Mouse (Mus musculus): ENCODE measurements around the gene Ntrk2. TPM values are rescaled to one million over a fixed set of nuclear protein-coding genes. Genes with fewer than 3 reads are reported as not detected.
"Not testable (repeated sequence)": the region's sequence is repeated elsewhere in the genome, so short reads cannot be mapped to it uniquely, and the experiment has no call there.

Gene Ntrk2
- total and polyA plus RNA-seq, 2 experiments from 2014 or later, result 0.92 to 2.9 TPM

GRCm38 (mm10) chr13:59095811-59096391 is 289.5 kb downstream of the Ntrk2 start:
- no peaks in the 10 kb centered on the region for H3K9me3 ChIP-seq (replicated peaks; ENCODE audit: control insufficient read depth, low read length)
- WGBS, result 46% methylated on average over 10 of the region's 10 CpGs
- DNase-seq (ENCODE audit: low spot score), result no peak
- H3K4me2 ChIP-seq (ENCODE audit: low read depth, low read length), result no peak overlapping the region
- H3K27me3 ChIP-seq (ENCODE audit: control insufficient read depth, insufficient read depth, low read length), result no peaks in the 10 kb centered on the region
- no peaks in the 10 kb centered on the region for H3K36me3 ChIP-seq (replicated peaks; ENCODE audit: control insufficient read depth, insufficient read depth, low read length)
- no peaks in the 10 kb centered on the region for H3K4me1 ChIP-seq (ENCODE audit: control insufficient read depth, insufficient read depth)
- no peak overlapping the region for H3K4me3 ChIP-seq (ENCODE audit: low read depth, low read length)
- H3K9ac ChIP-seq (replicated peaks; ENCODE audit: low read depth, low read length), result no peak overlapping the region
- no peak overlapping the region for H3K27ac ChIP-seq (ENCODE audit: low read depth)
- no peak for TF ChIP-seq EP300 (IDR thresholded peaks at IDR 0.05; ENCODE audit: low read depth)
- TF ChIP-seq CTCF (IDR thresholded peaks at IDR 0.05; ENCODE audit: low read depth), result no peak
- no peak for ATAC-seq (ENCODE audit: insufficient read depth, low read depth)

- no peak for TF ChIP-seq CTCF (IDR thresholded peaks at IDR 0.05; ENCODE audit: low read depth)
- no peak for TF ChIP-seq EP300 (IDR thresholded peaks at IDR 0.05; ENCODE audit: low read depth)
- Histone ChIP-seq H3K4me3 (ENCODE audit: low read depth, low read length) (no peak overlapping the region), H3K27me3 (ENCODE audit: control insufficient read depth, insufficient read depth, low read length) (no peaks in the 10 kb centered on the region), H3K4me1 (ENCODE audit: control insufficient read depth, insufficient read depth) (no peaks in the 10 kb centered on the region), H3K4me2 (ENCODE audit: low read depth, low read length) (no peak overlapping the region), H3K9ac (replicated peaks; ENCODE audit: low read depth, low read length) (no peak overlapping the region), H3K27ac (ENCODE audit: low read depth) (no peak overlapping the region), H3K9me3 (replicated peaks; ENCODE audit: control insufficient read depth, low read length) (no peaks in the 10 kb centered on the region), H3K36me3 (replicated peaks; ENCODE audit: control insufficient read depth, insufficient read depth, low read length) (no peaks in the 10 kb centered on the region)
- ATAC-seq (ENCODE audit: insufficient read depth, low read depth) (no peak), DNase-seq (ENCODE audit: low spot score) (no peak)
- 36% methylated on average over 10 of the region's 10 CpGs for WGBS
Measured at GRCm38 (mm10) chr13:59100086-59100485, 293.7 kb downstream of the Ntrk2 start.

GRCm38 (mm10) chr13:59107791-59108190 is 301.4 kb downstream of the Ntrk2 start:
- H3K4me1 ChIP-seq (ENCODE audit: control insufficient read depth, insufficient read depth); H3K27me3 ChIP-seq (ENCODE audit: control insufficient read depth, insufficient read depth, low read length); DNase-seq (ENCODE audit: low spot score); H3K4me3 ChIP-seq (ENCODE audit: low read depth, low read length); ATAC-seq (ENCODE audit: insufficient read depth, low read depth); H3K9me3 ChIP-seq (replicated peaks; ENCODE audit: control insufficient read depth, low read length); H3K27ac ChIP-seq (ENCODE audit: low read depth); H3K36me3 ChIP-seq (replicated peaks; ENCODE audit: control insufficient read depth, insufficient read depth, low read length); H3K9ac ChIP-seq (replicated peaks; ENCODE audit: low read depth, low read length); H3K4me2 ChIP-seq (ENCODE audit: low read depth, low read length): not testable (repeated sequence)
- WGBS, result 79% methylated on average over 10 of the region's 10 CpGs

GRCm38 (mm10) chr13:59110107-59110506 is 303.7 kb downstream of the Ntrk2 start:
- Histone ChIP-seq H3K4me1 (ENCODE audit: control insufficient read depth, insufficient read depth) (no peaks in the 10 kb centered on the region), H3K27me3 (ENCODE audit: control insufficient read depth, insufficient read depth, low read length) (no peaks in the 10 kb centered on the region), H3K4me2 (ENCODE audit: low read depth, low read length) (no peak overlapping the region), H3K9ac (replicated peaks; ENCODE audit: low read depth, low read length) (no peak overlapping the region), H3K9me3 (replicated peaks; ENCODE audit: control insufficient read depth, low read length) (0 out of 2 replicates have a peak, but pooled peaks cover 5% of the 10 kb centered on the region), H3K27ac (ENCODE audit: low read depth) (no peak overlapping the region), H3K36me3 (replicated peaks; ENCODE audit: control insufficient read depth, insufficient read depth, low read length) (no peaks in the 10 kb centered on the region), H3K4me3 (ENCODE audit: low read depth, low read length) (no peak overlapping the region)
- DNase-seq (ENCODE audit: low spot score) (no peak), ATAC-seq (ENCODE audit: insufficient read depth, low read depth) (no peak)
- TF ChIP-seq EP300 (IDR thresholded peaks at IDR 0.05; ENCODE audit: low read depth) (no peak), CTCF (IDR thresholded peaks at IDR 0.05; ENCODE audit: low read depth) (no peak)
- WGBS, result 87% methylated on average over 5 of the region's 5 CpGs

GRCm38 (mm10) chr13:59114684-59115083 is 308.3 kb downstream of the Ntrk2 start:
- DNase-seq (ENCODE audit: low spot score), result no peak
- Histone ChIP-seq H3K9me3 (replicated peaks; ENCODE audit: control insufficient read depth, low read length) (0 out of 2 replicates have a peak, but pooled peaks cover 5% of the 10 kb centered on the region), H3K27me3 (ENCODE audit: control insufficient read depth, insufficient read depth, low read length) (no peaks in the 10 kb centered on the region), H3K9ac (replicated peaks; ENCODE audit: low read depth, low read length) (no peak overlapping the region), H3K4me1 (ENCODE audit: control insufficient read depth, insufficient read depth) (no peaks in the 10 kb centered on the region), H3K4me2 (ENCODE audit: low read depth, low read length) (no peak overlapping the region), H3K27ac (ENCODE audit: low read depth) (no peak overlapping the region), H3K4me3 (ENCODE audit: low read depth, low read length) (no peak overlapping the region), H3K36me3 (replicated peaks; ENCODE audit: control insufficient read depth, insufficient read depth, low read length) (no peaks in the 10 kb centered on the region)
- TF ChIP-seq EP300 (IDR thresholded peaks at IDR 0.05; ENCODE audit: low read depth) (no peak), CTCF (IDR thresholded peaks at IDR 0.05; ENCODE audit: low read depth) (no peak)
- 90% methylated on average over 1 of the region's 1 CpGs for WGBS
- ATAC-seq (ENCODE audit: insufficient read depth, low read depth), result no peak

- WGBS, result 84% methylated on average over 14 of the region's 14 CpGs
- Histone ChIP-seq H3K9ac (replicated peaks; ENCODE audit: low read depth, low read length) (no peak overlapping the region), H3K4me1 (ENCODE audit: control insufficient read depth, insufficient read depth) (no peaks in the 10 kb centered on the region), H3K9me3 (replicated peaks; ENCODE audit: control insufficient read depth, low read length) (0 out of 2 replicates have a peak, but pooled peaks cover 5% of the 10 kb centered on the region), H3K4me2 (ENCODE audit: low read depth, low read length) (no peak overlapping the region), H3K36me3 (replicated peaks; ENCODE audit: control insufficient read depth, insufficient read depth, low read length) (no peaks in the 10 kb centered on the region), H3K27ac (ENCODE audit: low read depth) (no peak overlapping the region), H3K4me3 (ENCODE audit: low read depth, low read length) (no peak overlapping the region), H3K27me3 (ENCODE audit: control insufficient read depth, insufficient read depth, low read length) (no peaks in the 10 kb centered on the region)
- TF ChIP-seq CTCF (IDR thresholded peaks at IDR 0.05; ENCODE audit: low read depth) (no peak), EP300 (IDR thresholded peaks at IDR 0.05; ENCODE audit: low read depth) (no peak)
- no peak for DNase-seq (ENCODE audit: low spot score)
- no peak for ATAC-seq (ENCODE audit: insufficient read depth, low read depth)
Measured at GRCm38 (mm10) chr13:59115551-59115950, 309.2 kb downstream of the Ntrk2 start.

All from heart, postnatal 0 days (tissue).